Mouse (Mus musculus) hindbrain, postnatal 0 days (tissue): ENCODE results near the gene Vps37d. TPM values are rescaled to one million over a fixed set of nuclear protein-coding genes. Genes with fewer than 3 reads are reported as not detected.
"Not testable (repeated sequence)": the region's sequence is repeated elsewhere in the genome, so short reads cannot be mapped to it uniquely, and the experiment has no call there.

Experiments
- ATAC-seq: fragments of 200-750 bp; cut with Nextera tagmentation; 2 replicates; pipeline ENCODE4 v1.8.0; 2017; ENCODE audit warnings: mild to moderate bottlenecking, moderate TSS enrichment, moderate library complexity
- DNase-seq: peaks from one replicate; pipeline ENCODE4 v3.0.0-alpha.2; 2015; ENCODE audit warnings: low spot score
- H3K27ac ChIP-seq: fragments of 300-500 bp; sonication (generic); 2 replicates; pipeline ENCODE4 v1.5.1; 2014; ENCODE audit warnings: mild to moderate bottlenecking
- H3K27me3 ChIP-seq: fragments of 300-500 bp; sonication (generic); 2 replicates; pipeline ENCODE4 v1.6.1; 2014; ENCODE audit warnings: low read length, mixed read lengths; ENCODE audit not compliant: insufficient read depth
- H3K36me3 ChIP-seq: fragments of 300-500 bp; sonication (generic); 2 replicates; pipeline ENCODE4 v1.6.1; 2014; ENCODE audit warnings: low read length, mixed read lengths; ENCODE audit not compliant: insufficient read depth
- H3K4me1 ChIP-seq: fragments of 300-500 bp; sonication (generic); 2 replicates; pipeline ENCODE4 v1.6.1; 2014; ENCODE audit warnings: antibody characterized with exemption, low read length, mixed read lengths; ENCODE audit not compliant: insufficient read depth
- H3K4me2 ChIP-seq: fragments of 300-500 bp; sonication (generic); 2 replicates; pipeline ENCODE4 v1.6.1; 2014; ENCODE audit warnings: low read depth, mild to moderate bottlenecking, low read length, moderate library complexity, mixed read lengths
- H3K4me3 ChIP-seq: fragments of 300-500 bp; sonication (generic); 2 replicates; pipeline ENCODE4 v1.5.1; 2014; ENCODE audit warnings: low read length
- H3K9ac ChIP-seq: fragments of 300-500 bp; sonication (generic); replicated peaks from 2 replicates; pipeline ENCODE4 v1.6.1; 2014; ENCODE audit warnings: mild to moderate bottlenecking, low read length, moderate library complexity, mixed read lengths
- H3K9me3 ChIP-seq: fragments of 300-500 bp; sonication (generic); 2 replicates; pipeline ENCODE4 v1.6.1; 2016; ENCODE audit warnings: low read length, mixed read lengths
- CTCF ChIP-seq: IDR thresholded peaks from 2 replicates; pipeline ENCODE4 v1.5.1; 2016; ENCODE audit warnings: antibody characterized with exemption, control low read depth, low read depth
- WGBS: fragments of 180-500 bp; shearing (Covaris S2); extraction: QIAGEN DNeasy Blood & Tissue Kit; methylation state at CpG from one replicate; pipeline ENCODE4 v1.1.7; 2014; 5-methylcytosine and 5-hydroxymethylcytosine counted together
- polyA plus RNA-seq: library from polyadenylated mRNA; unstranded; fragments of >200 nt; fragmentation: Nextera tagmentation; extraction: Ambion mirVana; gene quantifications from 2 replicates; pipeline ENCODE4 v1.2.1, GENCODE M21; 2015
- total RNA-seq: library from RNA; depleted of rRNA; stranded (reverse); fragments of >200 nt; gene quantifications from 2 replicates; pipeline ENCODE4 v1.2.3, GENCODE M21; 2014

The Vps37d gene
- total and polyA plus RNA-seq, 2 experiments from 2014 or later: 30.0 to 97.1 TPM

- no peak for DNase-seq
- peak overlapping the region; percentile 86 for H3K9ac ChIP-seq
- no peaks in the 10 kb centered on the region for H3K9me3 ChIP-seq
- H3K4me2 ChIP-seq: peak overlapping the region; percentile 83
- peaks cover 13% of the 10 kb centered on the region; the same call in 1 of the 2 replicates for H3K36me3 ChIP-seq
- H3K4me1 ChIP-seq: peaks cover 11% of the 10 kb centered on the region; the same call in 1 of the 2 replicates
- peak; percentile 68 for ATAC-seq
- WGBS: under 1% methylated on average over 40 of the region's 40 CpGs
- TF ChIP-seq CTCF: no peak
- H3K27ac ChIP-seq: peak overlapping the region; percentile 84
- peak overlapping the region; percentile 91 for H3K4me3 ChIP-seq
- no peaks in the 10 kb centered on the region for H3K27me3 ChIP-seq
These were observed 13.7 kb downstream of the Vps37d start for GRCm38 (mm10) chr5:135064382-135064766.

GRCm38 (mm10) chr5:135063629-135064381, 14.3 kb downstream of the Vps37d start, which contains the start of gene Dnajc30:
Gene Dnajc30 (plus strand): TSS chr5:135064202.
- H3K27me3 ChIP-seq: no peaks in the 10 kb centered on the region
- ATAC-seq (peak; percentile 98), DNase-seq (peak; percentile 99)
- under 1% methylated on average over 51 of the region's 52 CpGs for WGBS
- peak within 1 kb of the TSS; percentile 83 for H3K4me2 ChIP-seq
- H3K9me3 ChIP-seq: no peaks in the 10 kb centered on the region
- TF ChIP-seq CTCF: no peak
- H3K4me1 ChIP-seq: peaks cover 11% of the 10 kb centered on the region; the same call in 1 of the 2 replicates
- peaks cover 16% of the 10 kb centered on the region; the same call in 1 of the 2 replicates for H3K36me3 ChIP-seq
- H3K4me3 ChIP-seq: peak within 1 kb of the TSS; percentile 91
- H3K27ac ChIP-seq: peak within 1 kb of the TSS; percentile 84
- H3K9ac ChIP-seq: peak within 1 kb of the TSS; percentile 86

DNA sequence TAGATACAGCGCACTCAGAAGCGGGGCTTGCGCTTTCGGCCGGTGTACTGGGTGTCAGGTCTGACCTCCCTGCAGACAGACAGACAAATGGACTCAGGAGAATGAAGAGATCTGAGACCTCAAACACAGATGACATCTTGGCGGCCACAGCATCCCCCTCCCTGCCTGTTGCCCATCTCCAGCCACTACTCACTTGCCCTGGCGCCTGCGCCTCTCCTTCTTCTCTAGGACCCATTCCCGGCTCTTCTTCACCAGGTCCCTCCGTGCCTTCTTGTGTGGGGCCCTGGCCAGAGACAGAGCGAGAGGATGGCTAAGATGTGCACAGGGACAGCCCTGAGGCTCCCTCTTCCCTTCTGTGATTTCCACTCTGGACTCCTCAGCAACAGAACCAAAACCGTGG, 24.7 kb downstream of the Vps37d start:
- ATAC-seq (no peak), DNase-seq (no peak)
- Histone ChIP-seq H3K9me3 (no peaks in the 10 kb centered on the region), H3K4me3 (no peak overlapping the region), H3K27ac (no peak overlapping the region), H3K9ac (no peak overlapping the region), H3K4me1 (no peaks in the 10 kb centered on the region), H3K36me3 (peaks cover 40% of the 10 kb centered on the region), H3K4me2 (no peak overlapping the region), H3K27me3 (no peaks in the 10 kb centered on the region)
- TF ChIP-seq CTCF: no peak
- whole genome bisulfite sequencing: 91% methylated on average over 12 of the region's 12 CpGs

DNA sequence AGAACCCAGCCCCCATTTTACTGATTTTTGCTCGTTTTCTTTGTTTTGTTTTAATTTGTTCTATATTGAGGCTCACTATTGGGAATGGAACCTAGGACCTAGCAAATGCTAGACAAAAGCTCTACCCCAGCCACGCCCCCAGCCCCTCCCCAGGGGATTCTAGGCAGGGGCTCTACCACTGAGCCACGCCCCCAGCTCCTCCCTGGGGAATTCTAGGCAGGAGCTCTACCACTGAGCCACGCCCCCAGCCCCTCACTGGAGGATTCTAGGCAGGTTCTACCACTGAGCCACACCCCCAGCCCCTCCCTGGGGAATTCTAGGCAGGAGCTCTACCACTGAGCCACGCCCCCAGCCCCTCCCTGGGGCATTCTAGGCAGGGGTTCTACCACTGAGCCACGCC, 28.8 kb downstream of the Vps37d start:
- not testable (repeated sequence) for ATAC-seq, H3K9ac ChIP-seq

GRCm38 (mm10) chr5:135048539-135048938, 29.5 kb downstream of the Vps37d start:
- Histone ChIP-seq H3K27ac (no peak overlapping the region), H3K4me1 (no peaks in the 10 kb centered on the region), H3K4me2 (no peak overlapping the region), H3K36me3 (peaks cover 12% of the 10 kb centered on the region), H3K9me3 (no peaks in the 10 kb centered on the region), H3K27me3 (no peaks in the 10 kb centered on the region), H3K9ac (no peak overlapping the region), H3K4me3 (no peak overlapping the region)
- no peak for TF ChIP-seq CTCF
- ATAC-seq (no peak), DNase-seq (no peak)
- WGBS: 89% methylated on average over 5 of the region's 5 CpGs

More for the DNA sequence above, 28.8 kb downstream of the Vps37d start:
- not testable (repeated sequence) for H3K9me3 ChIP-seq, H3K4me1 ChIP-seq, H3K27me3 ChIP-seq, H3K4me3 ChIP-seq, H3K27ac ChIP-seq, H3K4me2 ChIP-seq, DNase-seq
- WGBS: 92% methylated on average over 6 of the region's 6 CpGs
- peaks cover 13% of the 10 kb centered on the region for H3K36me3 ChIP-seq

DNA sequence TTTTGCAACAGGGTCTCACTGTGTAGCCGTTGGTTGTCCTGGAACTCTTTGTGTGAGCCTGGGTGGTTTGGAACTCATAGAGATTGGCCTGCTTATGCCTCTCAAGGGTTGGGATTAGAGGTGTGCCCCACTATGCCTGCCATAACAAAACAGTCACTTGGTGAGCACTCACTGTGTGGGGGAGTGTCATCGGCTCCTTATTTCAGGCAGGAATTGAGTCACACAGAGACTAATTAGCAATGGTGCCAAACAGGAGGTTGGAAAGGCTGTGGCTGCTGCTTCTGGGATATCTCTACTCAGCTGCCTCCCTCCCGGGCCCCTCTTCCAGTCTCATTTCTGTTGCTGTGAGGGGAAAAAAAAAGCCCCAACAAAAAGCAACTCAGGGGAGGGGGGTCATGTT, 33.5 kb downstream of the Vps37d start:
- WGBS: 90% methylated on average over 3 of the region's 3 CpGs

More for the DNA sequence above, 33.5 kb downstream of the Vps37d start:
- H3K4me2 ChIP-seq: no peak overlapping the region
- H3K27ac ChIP-seq: no peak overlapping the region
- DNase-seq (no peak), ATAC-seq (no peak)
- H3K4me1 ChIP-seq: no peaks in the 10 kb centered on the region
- H3K36me3 ChIP-seq: peaks cover 9% of the 10 kb centered on the region; the same call in 1 of the 2 replicates
- no peak for TF ChIP-seq CTCF
- no peak overlapping the region for H3K9ac ChIP-seq
- H3K27me3 ChIP-seq: no peaks in the 10 kb centered on the region
- no peaks in the 10 kb centered on the region for H3K9me3 ChIP-seq
- H3K4me3 ChIP-seq: no peak overlapping the region
